Mouse (Mus musculus): ENCODE results near the gene Afmid.

- TF ChIP-seq MYC (IDR thresholded peaks at IDR 0.05; ENCODE audit: low read depth, low read length) = no peak
- no peak for TF ChIP-seq CTCF (IDR thresholded peaks at IDR 0.05 in 2 of 3, conservative IDR thresholded peaks at IDR 0.05 in 1 of 3; ENCODE audit: control insufficient read depth in 1 of 3, insufficient read depth in 1 of 3, low read depth in 2 of 3, low read length in 3 of 3, poor library complexity in 1 of 3, severe bottlenecking in 1 of 3)
- no peak for TF ChIP-seq GABPA (IDR thresholded peaks at IDR 0.05; ENCODE audit: low read depth, low read length)
- TF ChIP-seq ZC3H11A (IDR thresholded peaks at IDR 0.05; ENCODE audit: low read depth, low read length) = no peak
- no peak for TF ChIP-seq POLR2A (IDR thresholded peaks at IDR 0.05; ENCODE audit: control insufficient read depth in 1 of 2, insufficient read depth in 1 of 2, low read depth in 1 of 2, low read length in 2 of 2, poor library complexity in 1 of 2)
- no peak for TF ChIP-seq ZMIZ1 (IDR thresholded peaks at IDR 0.05; ENCODE audit: low read depth, low read length)
Measured at GRCm38 (mm10) chr11:117792281-117792888, 33.3 kb upstream of the Afmid start.
